Mouse (Mus musculus) CH12.LX (cell line): ENCODE measurements around the gene Prm3.

Source experiments
- BHLHE40 ChIP-seq: IDR thresholded peaks from 2 replicates; pipeline ENCODE4 v1.6.1; 2011; ENCODE audit warnings: mild to moderate bottlenecking, low read depth, low read length, improper control_type of control experiment
- CTCF ChIP-seq, 2 experiments: IDR thresholded peaks in 1 of 2; conservative IDR thresholded peaks in 1 of 2; 2 replicates each; pipeline ENCODE4 v1.5.1; 2011 to 2012; ENCODE audit warnings: low read depth in 2 of 2, low read length in 2 of 2, improper control_type of control experiment in 1 of 2, inconsistent platforms in 1 of 2, mild to moderate bottlenecking in 1 of 2, moderate library complexity in 1 of 2
- EP300 ChIP-seq: IDR thresholded peaks from 2 replicates; pipeline ENCODE4 v1.6.1; 2011; ENCODE audit warnings: low read length, improper control_type of control experiment
- HCFC1 ChIP-seq: IDR thresholded peaks from 2 replicates; pipeline ENCODE4 v1.6.1; 2012; ENCODE audit warnings: low read depth, mild to moderate bottlenecking, inconsistent platforms, low read length, improper control_type of control experiment
- NELFE ChIP-seq: IDR thresholded peaks from 2 replicates; pipeline ENCODE4 v1.6.1; 2011; ENCODE audit warnings: low read depth, low read length, improper control_type of control experiment
- POLR2A ChIP-seq: IDR thresholded peaks from 2 replicates; pipeline ENCODE4 v1.6.1; 2011; ENCODE audit warnings: low read depth, mild to moderate bottlenecking, improper control_type of control experiment, low read length
- POLR2AphosphoS2 ChIP-seq: IDR thresholded peaks from 2 replicates; pipeline ENCODE4 v1.6.1; 2011; ENCODE audit warnings: low read depth, low read length, improper control_type of control experiment
- SIN3A ChIP-seq: IDR thresholded peaks from 2 replicates; pipeline ENCODE4 v1.6.1; 2012; ENCODE audit warnings: low read length, improper control_type of control experiment, inconsistent platforms
- TBP ChIP-seq: conservative IDR thresholded peaks from 2 replicates; pipeline ENCODE4 v1.6.1; 2011; ENCODE audit warnings: low read depth, low read length, improper control_type of control experiment
- USF2 ChIP-seq: conservative IDR thresholded peaks from 2 replicates; pipeline ENCODE4 v1.6.1; 2011; ENCODE audit warnings: low read depth, low read length, improper control_type of control experiment

DNA sequence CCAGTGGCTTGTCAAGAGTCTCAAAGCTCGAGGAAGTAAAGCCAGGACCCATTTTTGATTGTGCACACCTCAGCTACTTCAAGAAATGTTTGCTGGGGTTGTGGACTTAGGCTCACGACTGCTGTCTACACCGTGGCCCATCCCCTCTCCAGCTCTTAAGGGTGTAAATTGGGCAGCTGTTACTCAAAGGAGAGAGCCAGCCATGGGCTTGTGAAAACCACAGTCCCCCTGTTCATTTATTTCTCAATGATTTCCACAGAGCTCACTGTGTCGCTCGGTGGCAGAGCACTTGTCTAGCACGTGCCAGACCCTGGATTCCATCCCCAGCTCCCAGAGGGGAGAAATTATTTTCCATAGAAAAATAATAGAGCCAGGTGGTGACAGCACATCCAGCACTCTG, 34.5 kb downstream of the Prm3 start:
- TF ChIP-seq CTCF (conservative IDR thresholded peaks at IDR 0.05 in 1 of 2, IDR thresholded peaks at IDR 0.05 in 1 of 2; ENCODE audit: low read depth in 2 of 2, low read length in 2 of 2) (no peak), USF2 (no peak), NELFE (no peak), BHLHE40 (no peak), POLR2AphosphoS2 (no peak), HCFC1 (no peak), POLR2A (no peak), TBP (no peak), EP300 (no peak), SIN3A (no peak)
